Mouse (Mus musculus) hindbrain, postnatal 0 days (tissue): Measurements from ENCODE around the gene Ripk3. TPM values are rescaled to one million over a fixed set of nuclear protein-coding genes. Genes with fewer than 3 reads are reported as not detected.

Experiments
- ATAC-seq: fragments of 200-750 bp; cut with Nextera tagmentation; 2 replicates; pipeline ENCODE4 v1.8.0; 2017; ENCODE audit warnings: mild to moderate bottlenecking, moderate TSS enrichment, moderate library complexity
- DNase-seq: peaks from one replicate; pipeline ENCODE4 v3.0.0-alpha.2; 2015; ENCODE audit warnings: low spot score
- H3K27ac ChIP-seq: fragments of 300-500 bp; sonication (generic); 2 replicates; pipeline ENCODE4 v1.5.1; 2014; ENCODE audit warnings: mild to moderate bottlenecking
- H3K27me3 ChIP-seq: fragments of 300-500 bp; sonication (generic); 2 replicates; pipeline ENCODE4 v1.6.1; 2014; ENCODE audit warnings: low read length, mixed read lengths; ENCODE audit not compliant: insufficient read depth
- H3K36me3 ChIP-seq: fragments of 300-500 bp; sonication (generic); 2 replicates; pipeline ENCODE4 v1.6.1; 2014; ENCODE audit warnings: low read length, mixed read lengths; ENCODE audit not compliant: insufficient read depth
- H3K4me1 ChIP-seq: fragments of 300-500 bp; sonication (generic); 2 replicates; pipeline ENCODE4 v1.6.1; 2014; ENCODE audit warnings: antibody characterized with exemption, low read length, mixed read lengths; ENCODE audit not compliant: insufficient read depth
- H3K4me2 ChIP-seq: fragments of 300-500 bp; sonication (generic); 2 replicates; pipeline ENCODE4 v1.6.1; 2014; ENCODE audit warnings: low read depth, mild to moderate bottlenecking, low read length, moderate library complexity, mixed read lengths
- H3K4me3 ChIP-seq: fragments of 300-500 bp; sonication (generic); 2 replicates; pipeline ENCODE4 v1.5.1; 2014; ENCODE audit warnings: low read length
- H3K9ac ChIP-seq: fragments of 300-500 bp; sonication (generic); replicated peaks from 2 replicates; pipeline ENCODE4 v1.6.1; 2014; ENCODE audit warnings: mild to moderate bottlenecking, low read length, moderate library complexity, mixed read lengths
- H3K9me3 ChIP-seq: fragments of 300-500 bp; sonication (generic); 2 replicates; pipeline ENCODE4 v1.6.1; 2016; ENCODE audit warnings: low read length, mixed read lengths
- CTCF ChIP-seq: IDR thresholded peaks from 2 replicates; pipeline ENCODE4 v1.5.1; 2016; ENCODE audit warnings: antibody characterized with exemption, control low read depth, low read depth
- WGBS: fragments of 180-500 bp; shearing (Covaris S2); extraction: QIAGEN DNeasy Blood & Tissue Kit; methylation state at CpG from one replicate; pipeline ENCODE4 v1.1.7; 2014; 5-methylcytosine and 5-hydroxymethylcytosine counted together
- polyA plus RNA-seq: library from polyadenylated mRNA; unstranded; fragments of >200 nt; fragmentation: Nextera tagmentation; extraction: Ambion mirVana; gene quantifications from 2 replicates; pipeline ENCODE4 v1.2.1, GENCODE M21; 2015
- total RNA-seq: library from RNA; depleted of rRNA; stranded (reverse); fragments of >200 nt; gene quantifications from 2 replicates; pipeline ENCODE4 v1.2.3, GENCODE M21; 2014

The Ripk3 gene
- total and polyA plus RNA-seq, 2 experiments from 2014 or later, result 0.42 to 2.0 TPM

GRCm38 (mm10) chr14:55747051-55747847 is 41.4 kb downstream of the Ripk3 start:
- Histone ChIP-seq H3K27me3 (no peaks in the 10 kb centered on the region), H3K4me3 (no peak overlapping the region), H3K4me2 (0 out of 2 replicates have a peak overlapping the region, but pooled peaks have one; percentile 99), H3K4me1 (peaks cover 15% of the 10 kb centered on the region), H3K36me3 (peaks cover 21% of the 10 kb centered on the region), H3K9me3 (no peaks in the 10 kb centered on the region), H3K27ac (no peak overlapping the region), H3K9ac (no peak overlapping the region)
- 89% methylated on average over 10 of the region's 10 CpGs for WGBS
- DNase-seq, result no peak
- no peak for TF ChIP-seq CTCF
- ATAC-seq, result no peak

- no peaks in the 10 kb centered on the region for H3K9me3 ChIP-seq
- H3K36me3 ChIP-seq, result peaks cover 15% of the 10 kb centered on the region; the same call in 1 of the 2 replicates
- DNase-seq (no peak), ATAC-seq (no peak; the same call in 1 of the 2 replicates)
- under 1% methylated on average over 31 of the region's 31 CpGs for WGBS
- H3K9ac ChIP-seq, result peak overlapping the region; percentile 71
- no peaks in the 10 kb centered on the region for H3K27me3 ChIP-seq
- H3K4me3 ChIP-seq, result peak overlapping the region; percentile 76
- TF ChIP-seq CTCF, result no peak
- peaks cover 15% of the 10 kb centered on the region for H3K4me1 ChIP-seq
- peak overlapping the region; percentile 99 for H3K4me2 ChIP-seq
- H3K27ac ChIP-seq, result peak overlapping the region; percentile 18
Measured at GRCm38 (mm10) chr14:55745861-55746237, 42.8 kb downstream of the Ripk3 start.

DNA sequence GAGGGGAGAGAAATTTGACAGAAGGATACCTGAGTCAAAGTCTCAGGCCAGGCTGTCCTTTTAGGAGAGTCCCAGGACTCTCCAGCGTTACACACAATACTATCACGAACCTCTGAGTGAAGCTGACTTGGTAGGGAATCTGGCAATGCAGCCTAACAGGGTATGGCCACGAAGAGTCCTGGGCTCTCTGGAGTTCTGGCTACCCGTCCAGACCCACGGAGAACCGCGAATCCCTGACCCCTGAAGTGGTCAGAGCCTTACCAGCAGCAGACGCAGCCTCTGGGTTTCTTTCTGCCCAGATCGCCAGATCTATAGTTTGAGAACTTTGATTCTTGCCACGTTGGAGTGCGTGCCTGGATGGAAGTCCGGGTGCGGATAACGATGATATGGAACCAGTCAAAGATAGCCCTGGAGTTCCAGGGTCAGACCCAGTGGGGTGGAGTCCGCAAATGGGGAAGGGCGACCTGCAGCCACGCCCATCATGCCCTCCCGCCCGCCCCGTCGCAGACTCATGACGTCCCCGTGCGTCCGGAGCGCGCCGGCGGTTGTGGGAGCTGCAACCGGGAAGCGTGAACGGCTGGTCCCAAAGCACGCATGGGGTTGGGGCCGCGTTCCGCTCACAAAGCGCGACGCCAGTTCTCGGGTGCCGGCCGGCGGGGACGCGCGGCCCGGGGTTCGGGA is 43.3 kb downstream of the Ripk3 start, which contains the start of the genes Dhrs1 and Nop9:
TSS of gene Dhrs1 (minus strand) at position 511 of the 681 bp plus-strand sequence.
TSS of gene Nop9 (plus strand) at position 514 of the 681 bp plus-strand sequence.
- H3K4me2 ChIP-seq, result peak within 1 kb of the TSS; percentile 99
- peak; percentile 88 for ATAC-seq
- H3K4me3 ChIP-seq, result peak within 1 kb of the TSS; percentile 76
- peak; percentile 90 for DNase-seq
- TF ChIP-seq CTCF, result no peak
- H3K36me3 ChIP-seq, result peaks cover 12% of the 10 kb centered on the region; the same call in 1 of the 2 replicates
- H3K9me3 ChIP-seq, result no peaks in the 10 kb centered on the region
- peak within 1 kb of the TSS; percentile 18 for H3K27ac ChIP-seq
- no peaks in the 10 kb centered on the region for H3K27me3 ChIP-seq
- H3K9ac ChIP-seq, result peak within 1 kb of the TSS; percentile 71
- WGBS, result under 1% methylated on average over 48 of the region's 48 CpGs
- peaks cover 15% of the 10 kb centered on the region for H3K4me1 ChIP-seq

GRCm38 (mm10) chr14:55743711-55744110 is 45.0 kb downstream of the Ripk3 start:
- Histone ChIP-seq H3K4me2 (peak overlapping the region; percentile 37), H3K27me3 (no peaks in the 10 kb centered on the region), H3K36me3 (peaks cover 22% of the 10 kb centered on the region), H3K9ac (0 out of 2 replicates have a peak overlapping the region, but pooled peaks have one; percentile 15), H3K4me1 (peaks cover 15% of the 10 kb centered on the region), H3K9me3 (no peaks in the 10 kb centered on the region), H3K27ac (no peak overlapping the region), H3K4me3 (0 out of 2 replicates have a peak overlapping the region, but pooled peaks have one; percentile 5)
- ATAC-seq, result peak; percentile 73
- peak; percentile 99 for TF ChIP-seq CTCF
- 19% methylated on average over 10 of the region's 10 CpGs for WGBS
- DNase-seq, result peak; percentile 88

GRCm38 (mm10) chr14:55737086-55737687 is 51.5 kb downstream of the Ripk3 start:
- Histone ChIP-seq H3K4me2 (no peak overlapping the region), H3K4me1 (no peaks in the 10 kb centered on the region), H3K4me3 (no peak overlapping the region), H3K9me3 (no peaks in the 10 kb centered on the region), H3K36me3 (peaks cover 33% of the 10 kb centered on the region), H3K27me3 (no peaks in the 10 kb centered on the region), H3K9ac (no peak overlapping the region), H3K27ac (no peak overlapping the region)
- WGBS, result 91% methylated on average over 9 of the region's 9 CpGs
- ATAC-seq (no peak), DNase-seq (no peak)
- no peak for TF ChIP-seq CTCF

- Histone ChIP-seq H3K9me3 (no peaks in the 10 kb centered on the region), H3K36me3 (peaks cover 30% of the 10 kb centered on the region), H3K27me3 (no peaks in the 10 kb centered on the region), H3K4me2 (no peak overlapping the region), H3K9ac (no peak overlapping the region), H3K4me3 (no peak overlapping the region), H3K27ac (no peak overlapping the region), H3K4me1 (no peaks in the 10 kb centered on the region)
- DNase-seq (no peak), ATAC-seq (no peak)
- TF ChIP-seq CTCF, result no peak
- 80% methylated on average over 4 of the region's 4 CpGs for WGBS
Measured at GRCm38 (mm10) chr14:55735758-55736157, 52.9 kb downstream of the Ripk3 start.
